Mouse (Mus musculus): ENCODE results near the gene Serpinh1. TPM values are rescaled to one million over a fixed set of nuclear protein-coding genes. Genes with fewer than 3 reads are reported as not detected.
A peak's percentile ranks its signal among the peaks of the same experiment; 100 is the strongest.

The Serpinh1 gene
- polyA plus RNA-seq, 1 experiment from 2014 or later, result 579 TPM

- Histone ChIP-seq H3K27ac (ENCODE audit: low read length) (no peak overlapping the region), H3K4me1 (ENCODE audit: insufficient read depth, low read depth, low read length) (no peaks in the 10 kb centered on the region), H3K9ac (replicated peaks; ENCODE audit: low read depth) (no peak overlapping the region), H3K4me2 (replicated peaks; ENCODE audit: low read depth, low read length) (no peak overlapping the region), H3K4me3 (ENCODE audit: low read depth, low read length) (no peak overlapping the region), H3K9me3 (ENCODE audit: low read length) (no peaks in the 10 kb centered on the region), H3K36me3 (ENCODE audit: insufficient read depth, low read length) (no peaks in the 10 kb centered on the region), H3K27me3 (replicated peaks; ENCODE audit: insufficient read depth, low read length) (no peaks in the 10 kb centered on the region)
- DNase-seq (ENCODE audit: low spot score) (no peak), ATAC-seq (no peak)
- 52% methylated on average over 6 of the region's 6 CpGs for WGBS
- TF ChIP-seq EP300 (IDR thresholded peaks at IDR 0.05) (no peak), CTCF (IDR thresholded peaks at IDR 0.05) (no peak)
Measured at GRCm38 (mm10) chr7:99326128-99326527, 26.9 kb downstream of the Serpinh1 start.

GRCm38 (mm10) chr7:99324810-99325209 is 28.2 kb downstream of the Serpinh1 start:
- Histone ChIP-seq H3K9me3 (ENCODE audit: low read length) (no peaks in the 10 kb centered on the region), H3K27ac (ENCODE audit: low read length) (no peak overlapping the region), H3K27me3 (replicated peaks; ENCODE audit: insufficient read depth, low read length) (no peaks in the 10 kb centered on the region), H3K4me1 (ENCODE audit: insufficient read depth, low read depth, low read length) (peaks cover 6% of the 10 kb centered on the region), H3K4me2 (replicated peaks; ENCODE audit: low read depth, low read length) (no peak overlapping the region), H3K36me3 (ENCODE audit: insufficient read depth, low read length) (no peaks in the 10 kb centered on the region), H3K4me3 (ENCODE audit: low read depth, low read length) (no peak overlapping the region), H3K9ac (replicated peaks; ENCODE audit: low read depth) (no peak overlapping the region)
- 25% methylated on average over 10 of the region's 10 CpGs for WGBS
- TF ChIP-seq CTCF (IDR thresholded peaks at IDR 0.05), result no peak
- TF ChIP-seq EP300 (IDR thresholded peaks at IDR 0.05), result no peak
- ATAC-seq, result no peak
- no peak for DNase-seq (ENCODE audit: low spot score)

- TF ChIP-seq CTCF (IDR thresholded peaks at IDR 0.05) (no peak), EP300 (IDR thresholded peaks at IDR 0.05) (peak; percentile 23; the same call in 1 of the 2 replicates)
- no peak overlapping the region; the same call in 1 of the 2 replicates for H3K27ac ChIP-seq (ENCODE audit: low read length)
- ATAC-seq, result peak; percentile 66
Measured at GRCm38 (mm10) chr7:99323321-99323700, 29.7 kb downstream of the Serpinh1 start.

GRCm38 (mm10) chr7:99322691-99323320 is 30.2 kb downstream of the Serpinh1 start:
- Histone ChIP-seq H3K4me1 (ENCODE audit: insufficient read depth, low read depth, low read length) (peaks cover 6% of the 10 kb centered on the region), H3K36me3 (ENCODE audit: insufficient read depth, low read length) (no peaks in the 10 kb centered on the region), H3K4me3 (ENCODE audit: low read depth, low read length) (no peak overlapping the region), H3K27me3 (replicated peaks; ENCODE audit: insufficient read depth, low read length) (no peaks in the 10 kb centered on the region), H3K4me2 (replicated peaks; ENCODE audit: low read depth, low read length) (no peak overlapping the region), H3K9me3 (ENCODE audit: low read length) (no peaks in the 10 kb centered on the region), H3K9ac (replicated peaks; ENCODE audit: low read depth) (no peak overlapping the region), H3K27ac (ENCODE audit: low read length) (peak overlapping the region; percentile 47; the same call in 1 of the 2 replicates)
- DNase-seq (ENCODE audit: low spot score), result no peak
- 62% methylated on average over 6 of the region's 6 CpGs for WGBS
- TF ChIP-seq EP300 (IDR thresholded peaks at IDR 0.05) (0 out of 2 replicates have a peak, but pooled peaks have one; percentile 13), CTCF (IDR thresholded peaks at IDR 0.05) (no peak)
- ATAC-seq, result peak; percentile 38

More at GRCm38 (mm10) chr7:99323321-99323700, 29.7 kb downstream of the Serpinh1 start:
- H3K4me1 ChIP-seq (ENCODE audit: insufficient read depth, low read depth, low read length), result peaks cover 6% of the 10 kb centered on the region
- H3K4me3 ChIP-seq (ENCODE audit: low read depth, low read length), result no peak overlapping the region
- no peaks in the 10 kb centered on the region for H3K36me3 ChIP-seq (ENCODE audit: insufficient read depth, low read length)
- no peaks in the 10 kb centered on the region for H3K9me3 ChIP-seq (ENCODE audit: low read length)
- H3K4me2 ChIP-seq (replicated peaks; ENCODE audit: low read depth, low read length), result no peak overlapping the region
- WGBS, result 61% methylated on average over 9 of the region's 9 CpGs
- DNase-seq (ENCODE audit: low spot score), result peak; percentile 54
- no peak overlapping the region for H3K9ac ChIP-seq (replicated peaks; ENCODE audit: low read depth)
- H3K27me3 ChIP-seq (replicated peaks; ENCODE audit: insufficient read depth, low read length), result no peaks in the 10 kb centered on the region

- Histone ChIP-seq H3K27me3 (replicated peaks; ENCODE audit: insufficient read depth, low read length) (no peaks in the 10 kb centered on the region), H3K36me3 (ENCODE audit: insufficient read depth, low read length) (no peaks in the 10 kb centered on the region), H3K9me3 (ENCODE audit: low read length) (no peaks in the 10 kb centered on the region), H3K4me1 (ENCODE audit: insufficient read depth, low read depth, low read length) (peaks cover 6% of the 10 kb centered on the region), H3K9ac (replicated peaks; ENCODE audit: low read depth) (no peak overlapping the region), H3K4me2 (replicated peaks; ENCODE audit: low read depth, low read length) (no peak overlapping the region), H3K27ac (ENCODE audit: low read length) (no peak overlapping the region), H3K4me3 (ENCODE audit: low read depth, low read length) (no peak overlapping the region)
- TF ChIP-seq EP300 (IDR thresholded peaks at IDR 0.05), result no peak
- TF ChIP-seq CTCF (IDR thresholded peaks at IDR 0.05), result no peak
- ATAC-seq (no peak), DNase-seq (ENCODE audit: low spot score) (no peak)
- 49% methylated on average over 14 of the region's 14 CpGs for WGBS
Measured at GRCm38 (mm10) chr7:99320524-99320923, 32.5 kb downstream of the Serpinh1 start.

GRCm38 (mm10) chr7:99317475-99317874 is 35.6 kb downstream of the Serpinh1 start:
- no peak overlapping the region for H3K4me3 ChIP-seq (ENCODE audit: low read depth, low read length)
- no peaks in the 10 kb centered on the region for H3K36me3 ChIP-seq (ENCODE audit: insufficient read depth, low read length)
- ATAC-seq (no peak), DNase-seq (ENCODE audit: low spot score) (no peak)
- H3K4me1 ChIP-seq (ENCODE audit: insufficient read depth, low read depth, low read length), result peaks cover 18% of the 10 kb centered on the region
- no peak for TF ChIP-seq EP300 (IDR thresholded peaks at IDR 0.05)
- no peak for TF ChIP-seq CTCF (IDR thresholded peaks at IDR 0.05)
- no peak overlapping the region for H3K27ac ChIP-seq (ENCODE audit: low read length)
- no peak overlapping the region for H3K9ac ChIP-seq (replicated peaks; ENCODE audit: low read depth)
- WGBS, result 67% methylated on average over 7 of the region's 7 CpGs
- no peaks in the 10 kb centered on the region for H3K9me3 ChIP-seq (ENCODE audit: low read length)
- H3K4me2 ChIP-seq (replicated peaks; ENCODE audit: low read depth, low read length), result no peak overlapping the region
- no peaks in the 10 kb centered on the region for H3K27me3 ChIP-seq (replicated peaks; ENCODE audit: insufficient read depth, low read length)
